Mouse (Mus musculus) v-Abl transformed pro-B cells (cell line): Measurements from ENCODE around the gene Polr1c.

Experiments
- in situ Hi-C, 2 experiments: fragments of 400-800 bp; cut with MboI; formaldehyde crosslinking; loops; one replicate each; pipeline ENCODE4 v1.15.1; 2025; ENCODE audit not compliant: unreplicated experiment in 2 of 2

Polr1c gene

GRCm38 (mm10) chr17:46239516-46240114, 8.2 kb downstream of the Polr1c start:
- in situ Hi-C loops, result no loop called here

DNA sequence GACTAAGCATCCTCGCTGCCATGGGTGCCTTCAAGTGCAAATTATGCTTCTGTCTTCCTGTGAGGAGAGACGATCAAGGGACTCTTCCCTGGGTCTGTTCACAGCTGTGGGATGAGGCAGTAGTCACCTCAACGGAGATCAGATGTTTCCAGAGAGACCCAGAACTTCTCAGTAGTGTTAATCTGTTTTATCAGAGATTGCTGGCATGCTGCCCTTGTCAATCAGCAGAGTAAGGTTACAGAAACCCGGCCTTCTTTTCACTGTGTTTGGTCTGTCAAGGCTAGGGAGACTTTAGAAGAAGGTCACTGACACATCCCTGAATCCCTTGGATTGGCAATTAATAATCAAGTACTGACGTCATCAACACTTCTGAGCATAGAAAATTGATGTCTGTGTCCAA, 10.4 kb downstream of the Polr1c start:
- in situ Hi-C loops, result no loop called here

GRCm38 (mm10) chr17:46237079-46237478, 10.8 kb downstream of the Polr1c start:
- in situ Hi-C loops, result no loop called here

- in situ Hi-C loops, result no loop called here
These were observed 11.8 kb downstream of the Polr1c start for GRCm38 (mm10) chr17:46236067-46236466.

- in situ Hi-C loops, result no loop called here
These were observed 20.3 kb downstream of the Polr1c start for GRCm38 (mm10) chr17:46227576-46227975.

DNA sequence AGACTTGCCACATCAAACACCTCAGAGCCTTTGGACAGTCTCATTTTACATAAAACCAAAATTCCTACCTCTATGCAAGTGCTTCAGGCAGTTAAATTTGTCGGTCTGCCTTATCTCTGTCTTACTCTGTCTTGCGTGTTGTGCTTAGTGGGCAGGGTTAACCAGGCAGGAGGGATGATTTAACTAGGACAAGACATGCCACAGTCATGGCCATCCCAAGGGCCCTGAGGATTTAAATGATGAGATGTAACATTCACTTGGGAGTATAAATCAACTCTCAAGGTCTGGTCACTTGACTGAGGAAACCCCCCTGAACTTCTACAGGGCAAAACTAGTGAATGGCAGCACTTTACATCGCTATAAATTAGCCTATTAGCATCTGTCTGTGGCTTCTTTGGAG, 26.3 kb downstream of the Polr1c start:
- in situ Hi-C loops, result loop anchor here in 1 of 2 experiments (25.0 kb wide), 1 partner anchor 716 kb away; no protein-coding TSS in a partner anchor

DNA sequence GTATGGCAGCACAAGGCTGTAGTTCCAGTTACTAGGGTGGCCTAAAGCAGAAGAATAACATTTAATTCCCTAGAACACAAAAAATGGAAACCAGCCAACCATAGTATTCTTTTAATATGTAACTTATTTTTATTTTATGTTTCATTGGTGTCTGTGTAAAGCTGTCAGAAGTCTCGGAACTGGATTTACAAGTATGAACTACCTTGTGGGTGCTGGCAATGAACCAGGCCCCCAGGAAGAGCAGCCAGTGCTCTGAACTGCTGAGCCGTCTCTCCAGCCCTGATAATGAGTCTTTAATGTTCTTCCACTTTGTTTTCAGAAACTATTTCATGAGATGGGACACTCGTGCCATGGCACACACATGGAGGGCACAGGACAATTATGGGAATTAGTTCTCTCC, 37.3 kb downstream of the Polr1c start:
- in situ Hi-C loops, result loop anchor here in 1 of 2 experiments (25.0 kb wide), 1 partner anchor 727 kb away; no protein-coding TSS in a partner anchor

- in situ Hi-C loops, result loop anchor here in 1 of 2 experiments (25.0 kb wide), 1 partner anchor 731 kb away; no protein-coding TSS in a partner anchor
These were observed 41.2 kb downstream of the Polr1c start for GRCm38 (mm10) chr17:46206676-46207075.

DNA sequence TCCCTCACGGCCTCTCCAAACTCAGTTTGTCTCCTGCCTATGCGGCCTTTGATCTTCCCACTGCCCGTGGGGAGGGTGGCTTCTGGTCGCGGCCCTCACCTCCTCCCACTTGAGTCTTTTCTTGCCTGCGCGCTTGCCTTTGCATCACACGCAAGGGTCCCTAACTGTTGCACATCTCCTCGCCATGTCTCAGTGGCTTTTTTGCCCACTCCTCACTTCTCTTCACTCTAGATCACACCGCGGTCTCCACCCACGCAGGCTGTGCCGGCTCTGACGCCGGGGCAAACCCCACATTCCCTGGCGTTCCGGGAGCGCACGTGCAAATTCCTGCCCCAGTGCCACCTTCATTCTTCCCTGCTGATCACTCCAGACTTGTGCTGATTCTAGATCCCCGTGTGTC, 44.8 kb downstream of the Polr1c start:
- in situ Hi-C loops, result loop anchor here in 1 of 2 experiments (25.0 kb wide), 1 partner anchor 734 kb away; no protein-coding TSS in a partner anchor

DNA sequence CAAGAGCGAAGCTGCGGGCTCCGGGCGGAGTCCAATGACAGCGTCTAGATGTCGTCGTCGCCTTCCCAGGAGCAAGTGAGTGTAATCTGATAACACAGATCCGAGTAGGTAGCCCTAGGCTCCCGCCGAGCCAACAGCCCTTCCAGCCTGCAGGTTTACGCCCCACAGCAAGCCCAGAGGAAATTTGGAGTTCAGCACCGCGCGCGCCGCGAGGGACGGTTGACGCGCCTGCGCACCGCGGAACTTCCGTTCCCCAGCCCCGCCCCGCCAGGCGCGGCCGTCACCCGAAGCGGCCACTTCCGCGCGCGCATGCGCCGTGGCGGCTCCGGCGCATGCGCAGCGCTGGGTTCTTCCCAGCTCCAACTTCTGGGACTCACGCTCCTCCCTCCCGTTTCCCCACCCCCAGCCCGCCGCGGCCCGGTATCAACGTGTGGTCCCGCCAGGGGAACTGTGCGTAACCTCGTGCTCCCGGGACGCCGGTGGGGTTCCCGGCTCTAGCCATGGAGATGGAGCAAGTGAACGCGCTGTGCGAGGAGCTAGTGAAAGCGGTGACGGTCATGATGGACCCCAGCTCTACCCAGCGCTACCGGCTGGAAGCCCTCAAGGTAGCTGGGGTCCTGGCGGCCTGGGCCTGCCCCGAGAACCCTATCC, 45.3 kb downstream of the Polr1c start, which contains the start of the genes Polh and Xpo5:
Polh (minus strand) TSS at position 225 of the 651 bp plus-strand sequence.
Xpo5 (plus strand) TSS at position 362 of the 651 bp plus-strand sequence.
- in situ Hi-C loops, result loop anchor here in 1 of 2 experiments (25.0 kb wide), 1 partner anchor 735 kb away; no protein-coding TSS in a partner anchor

- in situ Hi-C loops, result loop anchor here in 1 of 2 experiments (25.0 kb wide), 1 partner anchor 736 kb away; no protein-coding TSS in a partner anchor
These were observed 46.7 kb downstream of the Polr1c start for GRCm38 (mm10) chr17:46201151-46201550.
